Mouse (Mus musculus) megakaryocyte, embryonic 14.5 days (primary cell): ENCODE measurements at regions not wholly inside any gene's neighbourhood (a gene's known extent, or its start where the extent isn't known, plus 50 kb on each side); places are given as distances from the start of the nearest gene placed in this dataset.
"Not testable (repeated sequence)": the region's sequence is repeated elsewhere in the genome, so short reads cannot be mapped to it uniquely, and the experiment has no call there.

Experiments
- FLI1 ChIP-seq: IDR thresholded peaks from 2 replicates; pipeline ENCODE4 v1.6.1; 2012; ENCODE audit warnings: low read length, inconsistent platforms, mixed read lengths
- GATA1 ChIP-seq: IDR thresholded peaks from 3 replicates; pipeline ENCODE4 v1.6.1; 2012; ENCODE audit warnings: mixed read lengths, low read length, inconsistent platforms, borderline replicate concordance

GRCm38 (mm10) chr14:53312490-53312889, 816.9 kb upstream of the Olfr1507 start:
- TF ChIP-seq GATA1, FLI1: not testable (repeated sequence)
